Mouse (Mus musculus) midbrain, embryonic 15.5 days (tissue): Measurements from ENCODE around the gene Shroom3. TPM values are rescaled to one million over a fixed set of nuclear protein-coding genes. Genes with fewer than 3 reads are reported as not detected.

Experiments
- ATAC-seq: fragments of 200-750 bp; cut with Nextera tagmentation; replicated peaks from 2 replicates; pipeline ENCODE4 v1.8.0; 2017; ENCODE audit warnings: moderate TSS enrichment
- H3K27ac ChIP-seq: fragments of 300-500 bp; sonication (generic); 2 replicates; pipeline ENCODE4 v1.5.1; 2015; ENCODE audit warnings: mild to moderate bottlenecking, inconsistent platforms
- H3K27me3 ChIP-seq: fragments of 300-500 bp; sonication (generic); replicated peaks from 2 replicates; pipeline ENCODE4 v1.6.1; 2015; ENCODE audit warnings: inconsistent platforms
- H3K36me3 ChIP-seq: fragments of 300-500 bp; sonication (generic); replicated peaks from 2 replicates; pipeline ENCODE4 v1.6.1; 2015; ENCODE audit warnings: inconsistent platforms
- H3K4me1 ChIP-seq: fragments of 300-500 bp; sonication (generic); 2 replicates; pipeline ENCODE4 v1.6.1; 2015; ENCODE audit warnings: inconsistent platforms
- H3K4me2 ChIP-seq: fragments of 300-500 bp; sonication (generic); 2 replicates; pipeline ENCODE4 v1.6.1; 2015; ENCODE audit warnings: inconsistent platforms, mild to moderate bottlenecking, moderate library complexity
- H3K4me3 ChIP-seq: fragments of 300-500 bp; sonication (generic); 2 replicates; pipeline ENCODE4 v1.5.1; 2015; ENCODE audit warnings: mild to moderate bottlenecking, inconsistent platforms
- H3K9ac ChIP-seq: fragments of 300-500 bp; sonication (generic); 2 replicates; pipeline ENCODE4 v1.6.1; 2015; ENCODE audit warnings: mild to moderate bottlenecking, inconsistent platforms
- H3K9me3 ChIP-seq: fragments of 300-500 bp; sonication (generic); 2 replicates; pipeline ENCODE4 v1.6.1; 2016; ENCODE audit warnings: inconsistent platforms
- WGBS: fragments of 180-500 bp; shearing (Covaris S2); methylation state at CpG from one replicate; pipeline ENCODE4 v1.1.7; 2015; ENCODE audit warnings: mixed read lengths; 5-methylcytosine and 5-hydroxymethylcytosine counted together
- polyA plus RNA-seq: library from polyadenylated mRNA; unstranded; fragments of >200 nt; fragmentation: Nextera tagmentation; extraction: Ambion mirVana; gene quantifications from 2 replicates; pipeline ENCODE4 v1.2.1, GENCODE M21; 2015

Shroom3 gene
- polyA plus RNA-seq, 1 experiment from 2014 or later: 1.9 TPM

DNA sequence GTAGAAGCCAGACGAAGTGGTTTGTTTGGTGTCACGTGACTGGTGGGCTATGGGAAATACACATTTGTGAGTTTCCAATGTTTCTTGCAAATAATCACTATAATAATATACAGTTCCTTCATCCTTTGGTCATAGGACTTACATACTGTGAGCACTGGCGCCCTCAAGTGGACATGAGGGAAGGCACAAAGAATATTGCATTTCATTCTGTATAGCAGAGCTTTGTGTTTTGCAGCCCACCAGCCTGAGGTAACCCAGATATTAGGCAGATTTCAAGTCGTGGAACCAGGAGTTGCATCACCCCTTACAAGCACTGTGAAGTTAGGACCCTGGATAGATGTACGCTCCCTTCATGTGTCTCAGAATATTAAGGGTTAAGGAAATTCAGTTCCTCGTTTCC, 42.7 kb downstream of the Shroom3 start:
- H3K4me1 ChIP-seq: no peaks in the 10 kb centered on the region
- 30% methylated on average over 6 of the region's 6 CpGs for WGBS
- ATAC-seq: peak; percentile 60

DNA sequence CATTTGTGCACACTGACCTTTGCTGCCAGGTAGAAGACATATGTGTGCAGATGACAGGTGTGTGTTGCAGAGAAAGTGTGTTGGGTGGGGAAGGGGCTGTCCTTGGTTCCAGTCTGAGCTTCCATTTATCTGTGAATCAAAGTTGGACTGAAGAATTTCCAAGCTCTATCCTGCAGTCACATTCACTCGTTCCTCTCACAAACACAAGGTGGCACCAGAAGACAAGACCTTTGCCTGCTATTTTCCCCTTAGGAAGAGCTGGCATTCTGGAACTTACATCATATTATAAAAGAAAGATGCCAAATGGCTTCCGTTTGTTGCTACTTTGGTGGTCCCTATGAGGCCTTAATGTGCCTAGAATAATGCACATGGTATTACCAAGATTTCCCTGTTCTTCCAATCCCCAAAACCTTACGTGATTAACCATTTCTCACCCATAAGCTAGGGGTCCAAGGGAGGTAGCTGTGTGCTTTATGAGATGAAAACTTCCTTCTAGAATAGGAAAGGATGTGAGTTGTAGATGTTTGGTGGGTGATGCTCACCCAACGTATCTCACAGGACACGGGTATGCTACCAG, 45.1 kb downstream of the Shroom3 start:
- no peaks in the 10 kb centered on the region for H3K27me3 ChIP-seq
- no peaks in the 10 kb centered on the region for H3K4me1 ChIP-seq
- H3K4me3 ChIP-seq: no peak overlapping the region
- H3K9me3 ChIP-seq: no peaks in the 10 kb centered on the region
- WGBS: 45% methylated on average over 5 of the region's 5 CpGs
- no peak overlapping the region for H3K9ac ChIP-seq
- H3K4me2 ChIP-seq: no peak overlapping the region
- no peaks in the 10 kb centered on the region for H3K36me3 ChIP-seq
- no peak overlapping the region for H3K27ac ChIP-seq
- peak; percentile 67 for ATAC-seq

More for the DNA sequence above, 42.7 kb downstream of the Shroom3 start:
- Histone ChIP-seq H3K27me3 (no peaks in the 10 kb centered on the region), H3K4me2 (no peak overlapping the region), H3K9me3 (no peaks in the 10 kb centered on the region), H3K36me3 (no peaks in the 10 kb centered on the region), H3K4me3 (no peak overlapping the region), H3K9ac (no peak overlapping the region), H3K27ac (no peak overlapping the region)

DNA sequence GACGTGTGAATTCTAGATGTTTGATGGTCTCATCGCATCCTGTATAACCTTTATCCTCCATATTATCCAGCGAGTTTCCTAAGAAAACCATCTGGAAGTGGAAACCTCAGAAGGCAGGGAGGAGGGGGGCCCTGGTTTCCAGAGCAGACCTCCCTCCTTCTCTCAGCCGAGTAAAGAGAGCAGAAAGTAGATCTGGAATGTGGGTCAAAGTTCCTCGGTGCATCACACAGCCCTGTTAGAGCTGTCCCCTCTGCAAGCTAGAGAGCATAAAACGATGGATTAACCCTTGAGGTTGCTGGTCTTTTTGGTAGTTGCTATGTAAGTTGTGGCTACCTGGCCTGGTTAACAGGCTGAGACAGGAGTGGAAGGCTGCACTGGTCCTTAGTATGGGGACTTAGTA, 46.0 kb downstream of the Shroom3 start:
- no peaks in the 10 kb centered on the region for H3K36me3 ChIP-seq
- no peak for ATAC-seq
- no peaks in the 10 kb centered on the region for H3K27me3 ChIP-seq
- no peaks in the 10 kb centered on the region for H3K9me3 ChIP-seq
- WGBS: 70% methylated on average over 6 of the region's 6 CpGs
- H3K4me2 ChIP-seq: no peak overlapping the region
- no peak overlapping the region for H3K4me3 ChIP-seq
- no peak overlapping the region for H3K27ac ChIP-seq
- no peak overlapping the region for H3K9ac ChIP-seq
- H3K4me1 ChIP-seq: no peaks in the 10 kb centered on the region

DNA sequence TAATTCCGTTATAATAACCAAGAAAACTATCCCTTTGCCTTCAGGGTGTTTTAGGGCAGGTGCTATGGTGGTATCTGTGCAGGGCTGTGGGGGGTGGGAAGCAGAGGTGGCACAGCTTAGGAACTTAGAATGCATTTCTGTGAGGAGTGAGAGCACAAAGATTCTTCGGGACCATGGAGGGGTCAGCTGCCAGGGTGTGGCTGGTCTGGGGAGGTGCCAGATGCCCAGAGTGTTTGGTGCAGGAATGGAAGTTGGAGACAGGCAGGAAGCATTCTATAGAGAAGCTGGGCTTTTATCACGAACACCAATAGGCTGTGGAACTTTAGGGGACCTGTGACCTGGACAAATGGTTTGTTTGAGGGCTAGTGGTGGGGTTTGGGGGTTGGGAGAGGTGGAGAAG, 58.6 kb downstream of the Shroom3 start:
- Histone ChIP-seq H3K36me3 (no peaks in the 10 kb centered on the region), H3K27ac (no peak overlapping the region), H3K27me3 (no peaks in the 10 kb centered on the region), H3K4me2 (no peak overlapping the region), H3K4me1 (no peaks in the 10 kb centered on the region), H3K9ac (no peak overlapping the region), H3K9me3 (no peaks in the 10 kb centered on the region), H3K4me3 (no peak overlapping the region)
- ATAC-seq: no peak
- WGBS: 81% methylated on average over 3 of the region's 3 CpGs

DNA sequence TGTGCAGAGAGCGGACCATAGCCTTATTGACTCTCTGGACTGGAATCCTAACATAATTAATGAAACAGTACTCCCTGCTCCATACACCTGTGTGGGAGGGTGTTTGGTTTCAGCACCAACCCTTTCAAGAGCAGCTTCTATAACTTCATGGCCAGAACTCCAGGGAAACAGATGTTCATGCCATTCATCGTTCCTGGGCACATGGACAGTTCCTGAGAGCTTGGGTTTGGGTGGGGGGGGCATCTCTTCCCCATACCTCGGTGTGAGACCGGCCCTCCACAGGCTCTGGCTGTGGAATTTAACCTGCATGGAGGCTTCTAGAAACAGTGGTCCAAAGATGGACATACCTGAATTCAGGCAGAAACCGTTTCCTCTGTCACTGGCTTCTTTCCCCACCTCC, 59.5 kb downstream of the Shroom3 start:
- Histone ChIP-seq H3K4me1 (no peaks in the 10 kb centered on the region), H3K27ac (no peak overlapping the region), H3K27me3 (no peaks in the 10 kb centered on the region), H3K4me2 (no peak overlapping the region), H3K36me3 (no peaks in the 10 kb centered on the region), H3K4me3 (no peak overlapping the region), H3K9me3 (no peaks in the 10 kb centered on the region), H3K9ac (no peak overlapping the region)
- no peak for ATAC-seq
- 88% methylated on average over 5 of the region's 5 CpGs for WGBS

DNA sequence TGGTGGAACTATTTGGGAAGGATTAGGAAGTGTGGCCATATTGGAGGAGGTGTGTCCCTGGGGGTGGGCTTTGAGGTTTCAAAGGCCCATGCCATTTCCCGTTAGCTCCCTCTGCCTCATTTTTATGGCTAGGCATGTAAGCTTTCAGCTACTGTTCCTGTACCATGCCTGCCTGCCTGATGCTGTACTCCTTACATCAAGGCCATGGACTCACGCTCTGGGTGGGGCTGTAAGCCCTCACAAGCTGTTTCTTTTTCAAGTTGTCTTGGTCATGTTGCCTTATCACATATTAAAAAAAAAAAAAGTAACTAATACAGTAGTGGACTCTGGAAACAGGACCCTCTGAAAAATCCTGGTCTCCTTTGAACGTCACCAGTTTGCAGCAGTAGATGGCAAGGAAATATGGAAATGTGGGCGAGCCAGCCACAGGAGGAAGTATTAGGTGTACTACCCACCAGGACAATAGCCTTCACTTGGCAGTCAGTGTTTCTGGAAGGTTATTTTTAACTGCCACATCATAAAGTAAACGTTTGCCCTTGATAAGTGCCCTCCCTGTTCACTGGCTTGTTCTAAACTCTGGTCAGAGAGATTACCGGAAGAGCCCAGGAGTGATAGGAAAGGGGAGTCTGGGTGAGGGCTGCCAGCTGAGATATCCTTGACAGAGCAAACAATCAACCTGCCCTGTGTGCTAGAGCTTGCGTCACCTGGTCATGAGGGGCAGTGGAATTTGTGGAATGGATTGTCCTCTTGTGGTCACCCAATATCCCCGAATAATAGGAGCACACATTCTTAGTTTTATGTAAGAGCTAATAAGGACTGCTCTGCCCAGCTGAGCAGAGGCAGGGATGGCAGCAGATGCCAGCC, 62.4 kb downstream of the Shroom3 start:
- H3K4me1 ChIP-seq: no peaks in the 10 kb centered on the region
- no peak overlapping the region for H3K4me2 ChIP-seq
- no peaks in the 10 kb centered on the region for H3K9me3 ChIP-seq
- no peak overlapping the region for H3K4me3 ChIP-seq
- no peaks in the 10 kb centered on the region for H3K27me3 ChIP-seq
- ATAC-seq: no peak
- H3K36me3 ChIP-seq: no peaks in the 10 kb centered on the region
- H3K9ac ChIP-seq: no peak overlapping the region
- WGBS: 84% methylated on average over 8 of the region's 8 CpGs
- no peak overlapping the region for H3K27ac ChIP-seq

DNA sequence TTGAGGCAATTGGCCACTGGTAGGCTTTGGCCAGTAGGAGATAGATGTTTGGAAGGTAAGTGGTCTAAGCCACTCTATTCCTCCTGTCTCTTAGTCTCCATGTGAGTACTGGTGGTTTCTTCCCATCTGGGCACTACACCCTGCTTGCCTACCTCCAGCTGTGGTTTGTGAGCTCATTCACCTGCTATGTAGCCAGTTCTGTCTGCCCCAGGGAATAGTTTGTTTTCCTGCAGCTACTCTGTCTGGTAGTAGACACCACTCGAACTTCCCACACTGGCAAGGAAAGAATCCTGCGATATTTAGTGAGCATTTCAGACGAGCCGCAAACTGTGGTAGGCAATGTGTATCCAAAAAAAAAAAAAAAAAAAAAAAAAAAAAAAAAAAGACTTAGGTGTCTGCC, 68.3 kb downstream of the Shroom3 start:
- Histone ChIP-seq H3K9ac (no peak overlapping the region), H3K4me1 (no peaks in the 10 kb centered on the region), H3K4me3 (no peak overlapping the region), H3K27ac (no peak overlapping the region), H3K36me3 (no peaks in the 10 kb centered on the region), H3K4me2 (no peak overlapping the region), H3K9me3 (0 out of 2 replicates have a peak, but pooled peaks cover 4% of the 10 kb centered on the region), H3K27me3 (no peaks in the 10 kb centered on the region)
- 83% methylated on average over 4 of the region's 4 CpGs for WGBS
- no peak for ATAC-seq

DNA sequence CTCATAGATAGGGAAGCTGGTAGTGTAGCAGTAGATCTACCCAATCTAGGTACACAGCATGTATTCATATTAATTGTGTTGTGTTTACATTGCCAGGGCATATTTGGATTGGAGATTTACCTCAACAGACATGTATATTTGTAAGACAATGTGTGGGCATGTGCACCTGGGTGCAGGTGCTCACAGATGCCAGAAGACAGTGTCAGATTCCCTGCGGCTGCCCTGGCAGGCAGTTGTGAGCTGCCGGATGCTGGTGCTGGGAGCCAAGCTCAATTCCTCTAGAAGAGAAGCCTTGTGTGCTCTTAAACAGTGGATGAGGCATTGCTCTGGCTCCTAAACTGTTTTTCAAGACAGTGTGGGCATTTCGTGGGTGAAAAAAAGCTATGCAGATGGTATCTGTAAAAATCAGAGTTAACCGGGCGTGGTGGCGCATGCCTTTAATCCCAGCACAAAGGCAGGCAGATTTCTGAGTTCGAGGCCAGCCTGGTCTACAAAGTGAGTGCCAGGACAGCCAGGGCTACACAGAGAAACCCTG, 72.1 kb downstream of the Shroom3 start:
- WGBS: 92% methylated on average over 7 of the region's 7 CpGs
- no peaks in the 10 kb centered on the region for H3K4me1 ChIP-seq
- no peak overlapping the region for H3K27ac ChIP-seq
- no peaks in the 10 kb centered on the region for H3K36me3 ChIP-seq
- H3K4me2 ChIP-seq: no peak overlapping the region
- 0 out of 2 replicates have a peak, but pooled peaks cover 4% of the 10 kb centered on the region for H3K9me3 ChIP-seq
- H3K9ac ChIP-seq: no peak overlapping the region
- no peaks in the 10 kb centered on the region for H3K27me3 ChIP-seq
- ATAC-seq: no peak
- H3K4me3 ChIP-seq: no peak overlapping the region

DNA sequence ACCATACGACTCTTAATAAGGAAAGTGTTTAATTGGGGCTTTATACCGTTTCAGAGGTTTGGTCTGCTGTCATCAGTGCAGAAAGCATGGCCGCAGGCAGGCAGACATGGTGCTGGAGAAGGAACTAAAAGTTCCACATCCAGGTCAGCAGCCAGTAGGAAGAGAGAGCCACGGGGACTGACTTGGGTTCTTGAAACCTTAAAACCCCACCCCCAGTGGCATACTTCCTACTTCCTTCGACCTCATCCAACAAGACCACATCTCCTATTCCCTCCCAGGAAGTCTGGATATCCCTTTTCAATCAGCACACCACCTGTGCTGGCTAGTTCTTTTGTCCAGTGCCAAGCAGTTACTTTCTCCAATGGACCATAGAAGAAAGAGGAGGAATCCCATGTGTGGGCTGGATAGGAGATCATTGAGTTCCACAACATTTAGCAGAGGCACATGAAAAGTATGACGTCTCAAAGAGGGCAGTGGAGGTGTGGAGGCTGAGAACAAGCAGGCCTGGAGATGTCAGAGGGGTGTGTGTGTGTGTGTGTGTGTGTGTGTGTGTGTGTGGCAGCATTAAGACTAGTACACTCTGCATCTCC, 76.0 kb downstream of the Shroom3 start:
- H3K4me1 ChIP-seq: no peaks in the 10 kb centered on the region
- ATAC-seq: no peak
- 83% methylated on average over 6 of the region's 6 CpGs for WGBS

DNA sequence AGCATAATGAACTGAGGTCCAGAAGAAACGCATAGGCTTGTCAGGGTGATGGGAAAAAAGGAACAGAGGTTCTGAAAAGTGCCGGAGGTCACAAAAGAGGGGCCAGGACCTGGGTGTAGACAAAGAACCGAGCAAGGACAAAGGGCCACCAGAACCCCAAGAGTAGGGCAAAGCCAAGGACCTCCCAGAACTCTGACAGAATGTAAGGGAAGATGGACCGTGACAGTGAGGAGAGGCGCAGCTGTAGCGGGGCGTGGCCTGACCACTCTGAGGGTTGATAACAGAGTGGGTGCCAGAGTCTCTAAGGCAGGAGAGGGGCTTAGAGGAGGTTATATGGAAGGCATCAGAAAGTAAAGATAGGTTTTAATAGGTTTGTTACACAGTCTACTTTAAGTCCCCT, 77.3 kb downstream of the Shroom3 start:
- no peaks in the 10 kb centered on the region for H3K9me3 ChIP-seq
- 77% methylated on average over 7 of the region's 7 CpGs for WGBS
- H3K27me3 ChIP-seq: no peaks in the 10 kb centered on the region
- ATAC-seq: no peak
- H3K4me1 ChIP-seq: no peaks in the 10 kb centered on the region
- no peak overlapping the region for H3K4me2 ChIP-seq
- no peak overlapping the region for H3K27ac ChIP-seq
- H3K36me3 ChIP-seq: no peaks in the 10 kb centered on the region
- no peak overlapping the region for H3K4me3 ChIP-seq
- H3K9ac ChIP-seq: no peak overlapping the region

More for the DNA sequence above, 76.0 kb downstream of the Shroom3 start:
- Histone ChIP-seq H3K27ac (no peak overlapping the region), H3K27me3 (no peaks in the 10 kb centered on the region), H3K4me2 (no peak overlapping the region), H3K9me3 (no peaks in the 10 kb centered on the region), H3K4me3 (no peak overlapping the region), H3K9ac (no peak overlapping the region), H3K36me3 (no peaks in the 10 kb centered on the region)

DNA sequence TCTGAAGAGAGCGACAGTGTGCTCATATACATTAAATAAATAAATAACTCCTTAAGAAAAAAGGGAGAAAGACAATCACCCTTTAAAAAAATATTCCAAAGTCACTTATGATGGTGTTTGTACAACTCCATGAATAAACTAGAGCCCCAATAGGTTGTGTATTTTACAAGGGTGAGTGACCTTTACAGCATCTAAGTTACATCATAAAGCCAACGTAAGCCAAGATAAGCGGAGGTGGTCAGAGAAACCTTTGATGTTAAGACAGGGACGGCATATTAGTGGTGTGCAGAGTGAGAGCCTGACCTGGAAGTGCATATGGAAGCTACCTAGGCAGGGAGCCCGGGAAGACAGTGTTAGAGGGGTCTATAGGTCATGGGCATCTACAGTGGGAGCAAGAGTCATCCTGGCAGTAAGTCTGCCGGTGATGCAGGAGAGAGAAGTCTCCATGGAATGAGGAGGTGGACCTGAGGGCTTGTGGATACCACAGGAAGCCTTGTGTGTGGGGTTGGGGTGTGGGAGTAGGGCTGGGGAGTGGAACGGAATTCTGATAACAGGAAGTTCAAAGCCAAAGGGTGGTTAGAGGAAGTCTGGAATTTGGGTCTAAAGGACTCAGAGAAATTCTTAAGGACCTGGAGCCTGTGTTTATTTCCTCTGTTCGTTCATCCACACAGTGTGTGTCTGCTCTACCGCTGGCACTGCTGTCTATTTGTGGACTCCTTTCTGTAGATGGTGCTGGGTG, 78.5 kb downstream of the Shroom3 start:
- no peaks in the 10 kb centered on the region for H3K27me3 ChIP-seq
- H3K9me3 ChIP-seq: no peaks in the 10 kb centered on the region
- H3K4me1 ChIP-seq: no peaks in the 10 kb centered on the region
- no peak overlapping the region for H3K4me2 ChIP-seq
- 85% methylated on average over 9 of the region's 9 CpGs for WGBS
- H3K9ac ChIP-seq: no peak overlapping the region
- ATAC-seq: no peak
- no peak overlapping the region for H3K4me3 ChIP-seq
- no peaks in the 10 kb centered on the region for H3K36me3 ChIP-seq
- H3K27ac ChIP-seq: no peak overlapping the region

DNA sequence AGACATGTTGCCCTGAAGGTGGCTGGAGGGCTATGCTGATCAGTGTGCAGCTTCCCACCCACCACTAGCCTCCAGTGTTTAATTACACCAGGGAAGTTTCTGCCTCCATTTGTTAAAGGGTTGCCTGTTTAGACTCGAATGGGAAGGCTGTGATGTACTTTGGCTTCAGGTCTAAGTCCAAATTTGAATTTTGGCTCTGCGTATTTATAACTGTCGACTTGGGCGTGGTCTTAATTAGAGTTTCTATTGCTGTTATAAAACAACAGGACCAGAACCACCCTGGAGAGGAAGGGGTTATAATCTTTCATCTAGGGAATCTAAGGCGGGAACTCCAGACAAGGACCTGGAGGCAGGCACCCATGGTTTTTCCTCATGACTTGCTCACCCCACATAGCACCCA, 79.2 kb downstream of the Shroom3 start:
- no peaks in the 10 kb centered on the region for H3K36me3 ChIP-seq
- H3K27me3 ChIP-seq: no peaks in the 10 kb centered on the region
- ATAC-seq: no peak
- no peak overlapping the region for H3K4me2 ChIP-seq
- 90% methylated on average over 5 of the region's 5 CpGs for WGBS
- no peaks in the 10 kb centered on the region for H3K4me1 ChIP-seq
- H3K4me3 ChIP-seq: no peak overlapping the region
- no peaks in the 10 kb centered on the region for H3K9me3 ChIP-seq
- H3K9ac ChIP-seq: no peak overlapping the region
- H3K27ac ChIP-seq: no peak overlapping the region
